Mouse (Mus musculus) heart, embryonic 15.5 days (tissue): ENCODE results near the gene Kif3b. TPM values are rescaled to one million over a fixed set of nuclear protein-coding genes. Genes with fewer than 3 reads are reported as not detected.

Experiments used
- polyA plus RNA-seq: library from polyadenylated mRNA; unstranded; fragments of >200 nt; fragmentation: Nextera tagmentation; extraction: Ambion mirVana; gene quantifications from 2 replicates; pipeline ENCODE4 v1.2.1, GENCODE M21; 2015

The Kif3b gene
- polyA plus RNA-seq, 1 experiment from 2014 or later: 3.9 TPM

Other genes with a start within 250 kb of the Kif3b start
- gene Ccm2l, start 225.5 kb upstream of the Kif3b start, polyA plus RNA-seq: 4.6 and 5.4 TPM in 2 replicates
- gene Hck, start 182.9 kb upstream of the Kif3b start, polyA plus RNA-seq: 1.9 and 3.9 TPM in 2 replicates
- gene Tm9sf4, start 130.1 kb upstream of the Kif3b start, polyA plus RNA-seq: 54.6 and 62.4 TPM in 2 replicates
- 4.3 and 8.0 TPM in 2 replicates for gene Tspyl3, start 66.0 kb upstream of the Kif3b start, polyA plus RNA-seq
- 7.6 and 11.6 TPM in 2 replicates for gene Plagl2, start 50.0 kb upstream of the Kif3b start, polyA plus RNA-seq
- 3.9 and 4.9 TPM in 2 replicates for gene Pofut1, start 49.9 kb upstream of the Kif3b start, polyA plus RNA-seq
- gene Asxl1, start 54.4 kb downstream of the Kif3b start, polyA plus RNA-seq: 9.8 and 12.5 TPM in 2 replicates
- gene 4930404H24Rik, start 201.4 kb downstream of the Kif3b start, polyA plus RNA-seq: not detected in 2 replicates
- gene Nol4l, start 238.6 kb downstream of the Kif3b start, polyA plus RNA-seq: 6.9 and 10.9 TPM in 2 replicates